Mouse (Mus musculus) lung, adult 18-20 months (tissue): ENCODE data around the gene Gm43064.

Source experiments
- DNase-seq, 2 experiments: peaks; one replicate each; pipeline ENCODE4 v3.0.0; 2022; ENCODE audit warnings: mixed read lengths in 2 of 2

Gene Gm43064

DNA sequence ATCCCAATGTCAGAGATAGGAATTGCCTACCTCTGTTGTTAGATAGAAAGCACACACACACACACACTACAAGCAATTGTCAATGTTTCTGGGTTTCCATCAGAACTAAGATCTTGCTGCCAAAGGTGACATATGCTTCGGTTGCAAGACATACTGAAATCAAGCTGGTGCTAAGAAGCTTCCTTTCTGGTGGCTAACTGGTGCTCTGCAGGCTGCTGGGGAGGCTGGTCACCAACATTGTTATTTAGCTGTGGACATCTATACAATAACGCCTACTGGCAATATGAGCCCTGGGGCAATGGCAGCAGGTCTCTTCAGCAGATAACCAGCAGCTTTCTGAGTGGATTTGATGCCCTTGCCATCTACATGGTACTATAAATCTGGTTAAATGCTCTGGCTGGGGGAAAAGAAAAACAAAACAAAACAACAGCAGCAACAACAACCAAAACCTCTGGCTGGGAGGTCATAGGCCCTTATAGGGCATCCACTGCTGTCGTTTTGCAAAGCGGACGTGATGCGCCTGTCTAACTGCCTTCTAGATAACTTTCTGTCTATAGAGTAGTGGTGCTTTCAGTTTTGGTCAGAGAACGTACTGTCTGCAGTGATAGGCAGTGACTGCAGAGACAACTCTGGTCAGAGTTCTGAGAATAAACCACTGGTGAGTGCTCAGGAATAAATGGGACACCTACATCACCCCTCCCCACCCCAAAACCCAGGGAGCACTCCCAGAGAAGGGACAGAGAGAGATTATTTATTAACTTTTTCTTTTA lies 47.8 kb downstream of the Gm43064 start:
- DNase-seq, result no peak

DNA sequence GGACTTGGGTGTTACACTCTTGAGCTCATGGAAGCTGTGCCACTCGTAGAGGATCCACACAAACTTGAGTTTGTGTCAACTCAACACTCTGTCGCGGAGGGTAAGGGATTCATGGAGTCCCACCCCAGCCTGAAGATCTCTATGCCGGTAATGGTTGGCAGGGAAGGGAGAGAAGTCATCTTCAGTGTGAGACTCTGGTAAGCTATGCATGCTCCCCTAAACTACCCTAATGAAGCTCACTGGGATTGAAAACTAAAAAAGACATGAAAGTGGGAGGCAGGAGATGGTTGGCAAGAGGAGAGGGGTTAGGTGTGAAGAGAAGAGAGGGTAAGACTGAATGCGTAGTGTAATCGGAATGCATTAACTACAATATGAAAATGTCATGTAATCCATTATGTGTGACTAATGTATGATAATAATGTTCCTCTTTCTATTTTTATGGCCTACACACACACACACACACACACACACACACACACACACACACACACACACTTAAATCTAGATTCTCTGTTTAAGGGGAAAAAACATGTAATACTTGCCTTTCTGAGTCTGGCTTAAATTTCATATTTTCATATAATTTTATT lies 48.7 kb downstream of the Gm43064 start:
- no peak for DNase-seq

DNA sequence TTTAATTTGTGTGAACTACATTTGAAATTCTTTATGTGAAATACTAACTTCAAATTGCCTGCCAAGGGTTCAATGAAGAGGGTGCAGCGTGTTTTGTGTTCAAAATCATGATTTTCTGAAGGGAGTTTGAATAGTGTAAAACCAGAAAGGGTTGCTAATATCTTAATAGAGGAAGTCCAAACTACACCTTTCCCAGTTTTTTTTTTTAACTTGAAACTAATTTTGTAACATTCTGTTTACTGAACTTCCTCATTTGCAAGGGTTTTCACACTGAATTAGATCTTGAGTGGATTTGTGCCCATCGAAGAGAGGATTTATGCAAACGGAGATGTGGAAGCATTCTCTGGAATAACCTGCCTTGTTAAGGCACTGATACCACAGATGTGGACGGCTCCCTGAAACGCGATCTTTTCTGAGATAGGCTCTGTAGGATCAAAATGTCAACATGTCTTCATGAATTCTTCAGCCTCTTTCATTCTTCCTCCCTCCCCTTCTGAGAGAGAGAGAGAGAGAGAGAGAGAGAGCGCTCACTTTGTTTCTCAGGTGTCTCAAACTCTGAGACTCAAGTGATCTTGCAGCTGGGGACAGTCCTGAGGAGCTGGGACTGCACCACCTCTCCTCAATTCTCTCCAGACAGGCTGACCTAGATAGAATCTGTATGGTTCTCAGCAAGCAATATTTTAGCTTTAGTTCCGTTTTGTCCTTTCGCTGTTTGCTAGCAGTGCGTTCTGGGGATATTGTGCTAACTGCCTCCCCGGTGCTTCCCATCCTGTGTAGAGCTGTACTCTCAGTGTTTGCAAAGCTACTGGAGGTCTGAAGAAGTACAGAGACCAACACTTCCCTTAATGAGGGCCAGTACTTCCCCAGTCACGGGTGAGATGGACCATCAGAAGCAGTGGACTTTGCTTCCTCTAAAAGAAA lies 49.8 kb downstream of the Gm43064 start, which contains the start of gene Ptpn22:
Gene Ptpn22 (plus strand): TSS at position 915 of the 921 bp plus-strand sequence.
- peak; percentile 40 to 43 for DNase-seq

DNA sequence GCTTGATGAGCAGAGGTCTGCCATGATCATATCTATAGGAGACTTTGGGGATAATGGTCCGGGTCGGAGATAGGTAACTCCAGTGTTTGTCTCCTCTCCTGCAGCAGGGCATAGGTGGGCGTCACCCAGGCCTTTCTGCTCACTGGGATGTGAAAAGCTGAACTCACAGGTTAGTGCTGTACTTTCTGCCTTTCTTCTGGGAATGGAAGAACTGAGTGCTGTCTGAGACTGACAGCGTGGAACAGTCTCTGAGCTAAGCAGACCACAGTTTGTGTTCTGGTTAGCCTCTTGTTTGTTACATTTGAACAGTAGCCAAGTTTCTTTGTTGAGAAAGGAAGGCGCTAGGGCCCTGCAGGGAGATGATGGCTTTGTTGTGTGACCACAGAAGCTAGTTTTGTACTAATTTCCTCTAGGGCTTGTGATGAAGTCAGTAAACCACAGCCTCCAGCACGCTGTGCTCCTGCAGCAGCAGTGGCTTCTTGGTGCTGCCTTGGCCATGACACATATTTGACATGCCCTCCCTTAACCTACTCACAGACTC lies 50.5 kb downstream of the Gm43064 start:
- peak; percentile 54 to 55 for DNase-seq

DNA sequence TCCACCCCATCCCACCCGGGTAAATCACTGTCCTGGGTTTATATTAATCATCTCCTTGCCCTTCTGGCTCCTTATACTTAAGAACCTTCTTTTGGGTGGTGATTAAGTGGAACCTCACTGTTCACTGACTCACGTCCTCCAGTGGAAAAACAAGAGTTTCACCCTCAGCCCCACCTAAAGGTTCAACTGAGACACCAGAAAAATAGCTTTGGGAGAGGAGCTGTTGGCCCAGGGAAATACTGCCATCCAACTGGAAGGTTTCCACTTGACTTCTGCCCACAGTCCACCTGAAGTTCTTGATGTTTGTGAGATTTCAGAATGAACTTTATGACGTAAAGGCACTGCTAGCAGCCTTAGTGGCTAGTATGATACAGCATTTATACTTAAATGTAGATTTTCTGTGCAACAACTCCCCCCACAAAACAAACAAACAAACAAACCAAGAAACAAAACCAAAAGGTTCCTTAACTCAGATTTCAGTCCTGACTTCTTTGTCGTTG lies 53.4 kb downstream of the Gm43064 start:
- DNase-seq, result no peak

DNA sequence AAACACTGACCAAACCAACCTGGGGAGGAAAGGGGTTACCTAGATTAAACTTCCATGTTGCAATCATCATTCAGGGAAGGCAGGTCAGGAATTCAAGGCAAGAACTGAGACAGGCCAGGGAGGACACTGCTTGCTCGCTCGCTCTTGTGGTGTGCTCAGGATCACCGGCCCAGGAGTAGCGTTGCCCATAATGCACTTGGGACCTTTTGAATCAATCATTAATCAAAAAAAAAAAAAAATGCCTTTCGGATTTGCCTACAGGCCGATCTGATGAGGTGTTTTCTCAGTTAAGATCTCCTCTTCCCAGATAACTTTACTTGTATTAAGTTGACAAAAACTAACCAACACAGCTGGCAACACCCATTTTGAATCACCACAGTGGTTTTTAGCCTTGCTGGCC lies 54.8 kb downstream of the Gm43064 start:
- no peak for DNase-seq

DNA sequence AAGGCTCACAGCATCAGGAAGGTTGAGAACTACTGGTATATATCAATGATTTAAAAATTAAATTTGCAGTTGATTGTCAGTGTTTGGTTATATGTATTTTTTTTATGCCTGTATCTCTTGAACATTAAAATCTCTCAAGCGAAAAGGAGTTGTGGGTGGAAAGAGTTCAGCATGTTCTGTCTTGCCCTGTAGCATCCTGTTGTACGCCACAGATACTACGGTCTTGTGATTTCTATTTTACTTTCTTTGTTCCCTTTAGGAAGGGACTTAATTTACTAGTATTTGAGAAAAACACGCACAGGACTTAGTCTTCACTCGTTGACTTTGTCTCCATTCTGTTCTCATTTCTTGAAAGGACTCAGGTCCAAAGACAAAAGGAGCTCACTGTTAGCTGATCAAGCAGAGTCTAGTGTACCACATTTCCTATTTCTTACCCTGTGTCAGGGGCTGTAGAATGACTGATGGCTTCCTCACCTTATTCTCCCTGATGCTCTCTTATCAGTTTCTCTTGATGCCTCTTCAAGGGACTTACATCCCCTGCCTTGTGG lies 58.1 kb downstream of the Gm43064 start:
- DNase-seq, result no peak

DNA sequence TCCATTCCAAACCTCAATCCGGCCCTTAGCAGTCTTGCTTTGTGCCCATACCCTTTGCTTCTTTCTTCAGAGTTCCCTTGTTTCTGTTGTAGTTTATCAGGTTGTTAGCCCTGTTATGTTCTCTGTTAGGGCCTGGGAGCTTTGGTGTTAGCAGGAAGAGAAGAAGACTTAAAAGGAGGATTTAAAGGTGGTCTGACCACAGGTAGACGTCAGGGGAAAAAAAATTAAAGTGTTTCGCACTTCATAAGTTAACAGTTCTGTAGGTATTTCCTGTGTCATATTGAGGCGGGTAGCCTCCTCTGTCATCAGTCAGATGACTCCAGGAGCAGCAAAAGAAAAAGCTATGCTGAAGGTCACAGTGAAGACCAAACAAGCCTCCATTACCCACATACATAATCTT lies 58.6 kb downstream of the Gm43064 start:
- no peak for DNase-seq

DNA sequence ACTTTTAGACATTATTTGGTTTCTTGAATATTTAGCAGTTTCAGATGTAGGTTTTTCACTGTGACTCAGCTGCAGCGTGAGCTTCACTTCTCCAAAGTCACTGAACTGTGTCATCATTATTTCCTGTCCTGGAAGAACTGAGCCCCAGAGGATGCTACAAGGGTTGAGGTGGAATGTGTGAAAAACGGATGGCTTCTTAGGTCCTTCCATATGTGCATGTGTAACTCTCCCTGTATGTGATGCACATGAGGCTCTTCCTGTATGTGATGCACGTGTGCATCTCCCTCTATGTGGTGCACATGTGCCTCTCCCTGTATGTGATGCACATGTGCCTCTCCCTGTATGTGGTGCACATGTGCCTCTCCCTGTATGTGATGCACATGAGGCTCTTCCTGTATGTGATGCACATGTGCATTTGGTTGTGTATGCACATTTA lies 63.3 kb downstream of the Gm43064 start:
- DNase-seq, result no peak

DNA sequence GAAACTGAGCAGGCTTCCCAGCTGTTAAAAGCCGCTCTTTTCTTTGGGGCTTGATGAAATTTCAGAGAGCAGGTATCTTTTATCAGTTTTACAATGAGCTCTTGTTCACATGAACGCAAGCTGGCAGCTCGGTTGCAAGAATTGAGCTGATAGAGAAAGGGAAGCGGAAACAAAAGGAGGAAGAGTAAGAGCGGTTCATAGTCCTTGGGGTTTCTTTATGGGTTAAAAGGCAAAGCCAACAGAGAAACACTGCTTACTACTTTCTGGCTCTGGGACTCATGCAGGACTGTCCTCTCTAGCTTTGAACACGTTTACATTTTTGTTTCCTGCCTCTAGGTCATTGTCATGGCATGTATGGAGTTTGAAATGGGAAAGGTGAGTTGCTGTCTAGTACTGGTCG lies 65.0 kb downstream of the Gm43064 start:
- DNase-seq, result no peak

DNA sequence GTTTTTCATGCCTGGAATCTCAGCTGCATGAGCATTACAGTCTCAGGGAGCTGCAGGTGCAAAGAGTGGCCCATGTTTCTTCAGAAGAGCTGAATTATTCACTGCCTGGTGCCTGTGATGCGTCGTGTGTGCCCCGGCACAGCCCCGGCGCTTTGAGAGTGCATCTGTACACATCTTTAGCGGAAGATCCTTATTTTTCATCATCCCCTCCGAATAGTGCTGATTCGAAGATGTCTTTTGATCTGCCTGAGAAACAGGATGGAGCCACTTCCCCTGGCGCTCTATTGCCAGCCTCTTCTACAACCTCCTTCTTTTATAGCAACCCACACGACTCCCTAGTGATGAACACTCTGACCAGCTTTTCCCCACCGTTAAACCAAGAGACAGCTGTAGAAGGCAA lies 76.6 kb downstream of the Gm43064 start:
- DNase-seq, result no peak

DNA sequence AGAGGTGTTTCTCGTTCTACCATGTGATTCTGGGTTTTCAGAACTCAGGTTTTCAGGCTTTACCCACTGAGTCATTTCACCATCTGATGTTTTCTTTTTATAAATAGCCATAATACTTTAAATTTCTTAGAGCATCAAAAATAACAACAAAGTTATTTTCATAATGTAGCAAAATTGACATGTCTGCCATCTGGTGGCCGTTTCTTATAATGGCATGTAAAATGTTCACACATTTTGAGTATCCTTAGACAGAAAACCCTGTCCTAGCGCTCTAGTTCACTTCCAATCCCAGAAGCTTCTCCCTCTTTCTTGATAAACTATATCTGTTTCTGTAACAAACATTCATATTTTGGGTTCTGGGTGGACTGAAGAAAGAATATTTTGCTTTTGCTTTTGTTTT lies 78.2 kb downstream of the Gm43064 start:
- peak in 1 of 2 experiments; percentile 30 for DNase-seq
